Mouse (Mus musculus): ENCODE results near the gene Lypd6b. TPM values are rescaled to one million over a fixed set of nuclear protein-coding genes. Genes with fewer than 3 reads are reported as not detected.

The Lypd6b gene
- polyA plus RNA-seq, 1 experiment from 2014 or later: 12.5 TPM

DNA sequence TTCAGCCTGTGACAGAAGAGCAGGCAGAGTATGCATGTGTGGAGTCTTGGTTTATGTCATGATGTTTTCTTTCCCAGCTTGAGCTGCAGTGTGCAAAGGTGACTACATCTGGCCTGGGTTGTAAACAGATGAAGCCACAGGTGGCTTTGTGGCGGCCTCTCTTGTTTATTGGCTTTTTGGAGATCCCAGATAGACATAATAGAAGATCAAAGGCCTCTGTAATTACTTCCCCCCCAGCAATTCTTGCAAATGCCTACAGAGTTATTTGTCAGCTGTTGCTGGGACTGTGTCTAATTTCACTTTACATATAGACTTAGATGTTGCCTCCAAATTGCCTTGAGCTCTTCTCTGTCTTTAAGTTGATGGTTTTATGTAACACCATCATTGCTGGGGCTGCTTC lies 38.1 kb downstream of the Lypd6b start:
- H3K27me3 ChIP-seq: no peaks in the 10 kb centered on the region
- no peaks in the 10 kb centered on the region for H3K36me3 ChIP-seq
- H3K9ac ChIP-seq: no peak overlapping the region
- WGBS: 14% methylated on average over 1 of the region's 1 CpGs
- 0 out of 2 replicates have a peak, but pooled peaks cover 3% of the 10 kb centered on the region for H3K4me1 ChIP-seq
- no peak overlapping the region for H3K4me3 ChIP-seq (replicated peaks)
- H3K27ac ChIP-seq (replicated peaks): no peak overlapping the region
- no peak overlapping the region for H3K4me2 ChIP-seq (replicated peaks)
- no peaks in the 10 kb centered on the region for H3K9me3 ChIP-seq (replicated peaks)
- no peak for ATAC-seq (ENCODE audit: insufficient number of reproducible peaks, low FRiP score, low TSS enrichment, low read depth)

DNA sequence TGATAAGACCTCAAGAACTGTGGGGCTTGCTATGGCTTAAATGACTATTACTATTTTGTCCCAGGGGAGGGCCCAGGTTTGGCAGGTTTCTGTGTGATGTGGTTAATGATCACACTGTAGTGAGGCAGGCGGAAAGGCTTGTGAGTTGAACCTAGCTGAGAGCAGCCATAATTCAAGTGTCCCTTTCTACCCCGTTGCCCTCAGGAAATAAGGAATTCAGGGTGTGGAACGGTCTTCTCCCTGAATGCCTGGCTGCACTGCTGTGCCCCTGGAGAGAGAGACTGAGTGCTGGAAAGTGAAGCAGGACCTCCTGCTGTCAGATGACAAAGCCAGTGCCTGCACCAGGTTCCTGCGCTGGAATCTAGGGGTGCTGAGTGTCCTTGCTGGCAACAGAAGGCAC lies 40.3 kb downstream of the Lypd6b start:
- Histone ChIP-seq H3K4me1 (0 out of 2 replicates have a peak, but pooled peaks cover 3% of the 10 kb centered on the region), H3K9ac (no peak overlapping the region), H3K4me3 (replicated peaks) (no peak overlapping the region), H3K27ac (replicated peaks) (no peak overlapping the region), H3K36me3 (no peaks in the 10 kb centered on the region), H3K27me3 (no peaks in the 10 kb centered on the region), H3K4me2 (replicated peaks) (no peak overlapping the region), H3K9me3 (replicated peaks) (no peaks in the 10 kb centered on the region)
- no peak for ATAC-seq (ENCODE audit: insufficient number of reproducible peaks, low FRiP score, low TSS enrichment, low read depth)
- WGBS: 49% methylated on average over 4 of the region's 4 CpGs

DNA sequence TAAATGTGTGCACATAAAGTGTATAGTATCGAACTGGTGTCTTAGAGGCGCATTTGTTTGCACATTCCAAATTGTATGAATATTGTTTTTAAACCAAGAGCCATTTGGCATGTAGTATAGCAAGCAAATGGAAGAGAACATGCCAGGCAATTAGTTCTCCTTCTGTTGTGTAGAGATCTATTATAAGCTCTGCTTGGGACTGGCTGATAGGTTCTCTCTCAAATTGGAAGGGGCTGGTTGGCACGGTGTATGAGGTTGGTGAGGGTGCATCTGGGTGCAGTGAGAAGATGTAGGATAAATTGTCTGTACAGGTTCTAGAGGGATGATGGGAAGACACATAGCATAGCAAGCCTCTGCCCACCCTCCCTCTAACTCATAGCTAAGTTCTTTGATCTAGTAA lies 42.9 kb downstream of the Lypd6b start:
- Histone ChIP-seq H3K36me3 (no peaks in the 10 kb centered on the region), H3K9me3 (replicated peaks) (no peaks in the 10 kb centered on the region), H3K27ac (replicated peaks) (no peak overlapping the region), H3K4me3 (replicated peaks) (no peak overlapping the region), H3K9ac (no peak overlapping the region), H3K4me1 (0 out of 2 replicates have a peak, but pooled peaks cover 3% of the 10 kb centered on the region), H3K27me3 (no peaks in the 10 kb centered on the region), H3K4me2 (replicated peaks) (no peak overlapping the region)
- WGBS: 83% methylated on average over 3 of the region's 3 CpGs
- no peak for ATAC-seq (ENCODE audit: insufficient number of reproducible peaks, low FRiP score, low TSS enrichment, low read depth)

DNA sequence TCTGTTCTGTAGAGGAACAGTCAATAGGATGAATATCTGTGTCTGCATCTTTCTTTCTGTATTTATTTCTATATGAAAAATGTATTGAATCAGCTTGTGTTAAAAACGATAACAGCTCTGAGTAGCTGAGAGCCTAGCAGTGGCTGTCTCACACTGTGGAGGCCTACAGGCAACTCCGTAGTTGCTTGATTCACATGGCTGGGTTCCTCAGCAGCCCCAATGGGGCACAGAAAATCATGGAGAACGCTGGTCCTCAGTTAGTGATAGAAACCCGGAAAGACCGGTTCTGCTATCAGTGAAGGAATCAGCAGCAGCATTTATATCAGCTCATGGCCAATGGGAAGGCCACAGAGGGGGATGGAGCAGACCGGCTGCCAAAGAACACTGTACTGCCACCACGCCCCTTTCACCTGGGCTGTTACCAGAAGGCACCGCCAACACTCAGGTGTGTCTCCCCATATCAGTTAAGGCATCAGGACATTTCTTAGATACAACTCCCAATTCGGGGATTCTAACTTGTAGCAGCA lies 44.9 kb downstream of the Lypd6b start:
- H3K4me3 ChIP-seq (replicated peaks): no peak overlapping the region
- no peak overlapping the region for H3K9ac ChIP-seq
- no peaks in the 10 kb centered on the region for H3K36me3 ChIP-seq
- peaks cover 2% of the 10 kb centered on the region; the same call in 1 of the 2 replicates for H3K4me1 ChIP-seq
- H3K9me3 ChIP-seq (replicated peaks): no peaks in the 10 kb centered on the region
- WGBS: 65% methylated on average over 9 of the region's 9 CpGs
- H3K4me2 ChIP-seq (replicated peaks): no peak overlapping the region
- ATAC-seq (ENCODE audit: insufficient number of reproducible peaks, low FRiP score, low TSS enrichment, low read depth): no peak
- H3K27ac ChIP-seq (replicated peaks): no peak overlapping the region
- H3K27me3 ChIP-seq: no peaks in the 10 kb centered on the region

DNA sequence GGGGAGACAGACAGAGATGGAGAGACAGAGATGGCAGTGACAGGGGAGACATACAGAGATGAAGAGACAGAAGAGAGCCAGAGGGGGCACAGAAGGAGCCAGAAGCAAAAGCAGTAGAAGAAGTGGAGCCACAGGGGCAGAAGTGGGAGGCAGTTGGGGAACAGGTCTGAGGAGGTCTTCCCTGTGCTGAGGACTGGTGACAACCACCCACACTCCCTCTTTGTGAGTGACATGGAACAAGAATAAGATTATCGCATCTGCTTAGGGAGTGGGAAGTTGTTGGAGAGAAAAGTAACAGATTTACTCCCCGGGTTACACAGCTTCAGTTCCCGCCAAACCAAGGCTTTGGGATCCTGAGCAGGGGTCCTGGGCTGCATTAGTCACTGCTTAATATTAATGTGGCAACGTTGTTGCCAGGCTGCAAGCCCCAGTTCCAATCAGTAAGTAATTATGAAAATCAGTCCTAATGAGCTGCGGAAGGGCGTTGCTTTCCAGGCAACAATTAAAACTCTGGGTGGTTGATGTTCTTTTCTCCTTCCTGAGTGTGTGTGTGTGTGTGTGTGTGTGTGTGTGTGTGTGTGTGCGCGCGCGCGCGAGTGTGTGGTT lies 50.1 kb downstream of the Lypd6b start:
- Histone ChIP-seq H3K9me3 (replicated peaks) (no peaks in the 10 kb centered on the region), H3K27me3 (no peaks in the 10 kb centered on the region), H3K4me2 (replicated peaks) (peak overlapping the region; percentile 22; the same call in 1 of the 2 replicates), H3K4me1 (peaks cover 11% of the 10 kb centered on the region; the same call in 1 of the 2 replicates), H3K9ac (no peak overlapping the region), H3K4me3 (replicated peaks) (no peak overlapping the region), H3K27ac (replicated peaks) (no peak overlapping the region), H3K36me3 (no peaks in the 10 kb centered on the region)
- ATAC-seq (ENCODE audit: insufficient number of reproducible peaks, low FRiP score, low TSS enrichment, low read depth): no peak
- WGBS: 40% methylated on average over 12 of the region's 12 CpGs

DNA sequence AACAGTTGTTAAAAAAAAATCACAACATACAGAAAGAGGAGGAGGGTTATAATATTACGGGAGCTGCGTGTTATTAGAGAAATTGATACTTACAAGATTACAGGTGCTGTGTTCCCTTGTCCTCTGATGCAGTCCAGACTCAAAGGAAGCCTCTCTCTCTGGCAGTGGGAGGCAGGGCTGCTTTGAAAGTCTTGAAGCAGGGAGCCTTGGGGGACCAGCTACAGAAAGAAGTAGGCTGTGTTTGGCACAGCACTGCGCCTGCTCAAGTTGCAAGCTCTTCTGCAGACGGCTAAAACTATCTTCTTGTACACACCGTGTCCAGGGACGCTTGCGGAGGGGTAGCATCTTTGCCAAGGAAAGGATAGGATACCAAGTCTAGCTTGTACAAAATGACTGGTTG lies 51.1 kb downstream of the Lypd6b start:
- H3K36me3 ChIP-seq: no peaks in the 10 kb centered on the region
- H3K9me3 ChIP-seq (replicated peaks): no peaks in the 10 kb centered on the region
- H3K4me1 ChIP-seq: peaks cover 11% of the 10 kb centered on the region; the same call in 1 of the 2 replicates
- no peak overlapping the region for H3K4me3 ChIP-seq (replicated peaks)
- no peak overlapping the region for H3K9ac ChIP-seq
- H3K27ac ChIP-seq (replicated peaks): no peak overlapping the region
- 21% methylated on average over 7 of the region's 7 CpGs for whole genome bisulfite sequencing
- ATAC-seq (ENCODE audit: insufficient number of reproducible peaks, low FRiP score, low TSS enrichment, low read depth): no peak
- no peak overlapping the region for H3K4me2 ChIP-seq (replicated peaks)
- no peaks in the 10 kb centered on the region for H3K27me3 ChIP-seq

DNA sequence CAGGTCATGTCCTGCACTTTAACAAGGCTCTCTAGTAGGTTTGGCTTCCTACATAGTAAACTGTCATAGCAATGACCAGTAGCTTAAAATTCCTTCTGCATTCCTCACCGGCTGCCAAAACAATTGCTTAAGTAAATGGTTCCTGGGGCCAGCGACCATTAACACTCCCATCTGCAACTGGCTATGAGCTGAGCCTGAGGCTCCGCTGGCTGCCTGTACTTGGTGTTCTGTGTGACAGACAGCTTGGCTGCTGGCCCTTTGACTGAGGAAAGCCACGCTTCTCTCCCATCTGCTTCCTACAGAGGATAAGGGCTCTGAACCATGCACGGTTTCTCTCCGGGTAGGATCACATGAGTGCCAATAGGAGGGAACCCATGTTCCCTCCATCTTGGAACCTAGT lies 53.1 kb downstream of the Lypd6b start:
- Histone ChIP-seq H3K4me2 (replicated peaks) (no peak overlapping the region), H3K4me3 (replicated peaks) (no peak overlapping the region), H3K4me1 (peaks cover 15% of the 10 kb centered on the region; the same call in 1 of the 2 replicates), H3K27me3 (no peaks in the 10 kb centered on the region), H3K9me3 (replicated peaks) (no peaks in the 10 kb centered on the region), H3K36me3 (no peaks in the 10 kb centered on the region), H3K27ac (replicated peaks) (no peak overlapping the region), H3K9ac (no peak overlapping the region)
- 39% methylated on average over 6 of the region's 6 CpGs for WGBS
- ATAC-seq (ENCODE audit: insufficient number of reproducible peaks, low FRiP score, low TSS enrichment, low read depth): no peak

DNA sequence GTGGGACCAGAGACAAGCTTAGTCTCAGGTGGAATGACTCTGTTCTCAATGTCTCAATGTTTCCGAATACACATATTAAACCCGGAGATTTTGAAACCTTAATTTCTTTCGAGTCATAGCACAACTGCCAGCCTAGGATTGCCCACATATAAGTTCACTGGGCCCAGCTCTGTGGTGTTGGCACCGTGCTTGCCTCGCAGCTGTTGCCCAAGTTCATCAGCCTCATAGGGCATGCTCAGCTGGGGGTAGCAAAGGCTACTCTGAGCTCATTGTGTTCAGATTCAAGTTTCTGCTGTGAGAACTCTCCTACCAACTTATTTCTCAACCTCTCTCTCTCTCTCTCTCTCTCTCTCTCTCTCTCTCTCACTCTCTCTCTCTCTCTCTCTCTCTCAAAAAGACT lies 53.6 kb downstream of the Lypd6b start:
- no peak overlapping the region for H3K4me2 ChIP-seq (replicated peaks)
- H3K9me3 ChIP-seq (replicated peaks): no peaks in the 10 kb centered on the region
- no peak for ATAC-seq (ENCODE audit: insufficient number of reproducible peaks, low FRiP score, low TSS enrichment, low read depth)
- 91% methylated on average over 5 of the region's 5 CpGs for WGBS
- no peaks in the 10 kb centered on the region for H3K27me3 ChIP-seq
- H3K4me1 ChIP-seq: peaks cover 15% of the 10 kb centered on the region; the same call in 1 of the 2 replicates
- no peak overlapping the region for H3K4me3 ChIP-seq (replicated peaks)
- no peak overlapping the region for H3K27ac ChIP-seq (replicated peaks)
- H3K36me3 ChIP-seq: no peaks in the 10 kb centered on the region
- H3K9ac ChIP-seq: no peak overlapping the region

DNA sequence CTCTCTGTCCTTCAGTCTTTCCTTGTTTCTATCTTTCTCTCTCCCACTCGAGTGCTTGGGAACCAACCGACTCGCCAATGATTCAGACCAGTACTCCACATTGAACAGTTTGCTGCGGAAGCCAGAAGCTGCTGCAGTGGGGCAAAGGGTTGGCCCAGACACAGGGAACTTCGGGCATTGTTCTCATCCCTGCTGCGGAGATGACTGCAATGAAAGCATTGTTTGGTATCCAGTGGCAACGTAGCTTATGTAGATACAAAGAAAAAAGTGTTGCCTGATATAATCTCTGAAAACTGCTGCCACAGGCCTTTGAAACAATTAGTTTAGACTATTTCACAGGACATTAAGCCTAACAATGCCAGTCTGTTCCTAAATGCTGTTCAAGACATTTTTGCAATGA lies 57.6 kb downstream of the Lypd6b start:
- Histone ChIP-seq H3K9ac (no peak overlapping the region), H3K4me2 (replicated peaks) (no peak overlapping the region), H3K36me3 (no peaks in the 10 kb centered on the region), H3K4me3 (replicated peaks) (no peak overlapping the region), H3K27ac (replicated peaks) (no peak overlapping the region), H3K27me3 (no peaks in the 10 kb centered on the region), H3K4me1 (peaks cover 4% of the 10 kb centered on the region; the same call in 1 of the 2 replicates), H3K9me3 (replicated peaks) (no peaks in the 10 kb centered on the region)
- ATAC-seq (ENCODE audit: insufficient number of reproducible peaks, low FRiP score, low TSS enrichment, low read depth): no peak
- 51% methylated on average over 7 of the region's 7 CpGs for WGBS

DNA sequence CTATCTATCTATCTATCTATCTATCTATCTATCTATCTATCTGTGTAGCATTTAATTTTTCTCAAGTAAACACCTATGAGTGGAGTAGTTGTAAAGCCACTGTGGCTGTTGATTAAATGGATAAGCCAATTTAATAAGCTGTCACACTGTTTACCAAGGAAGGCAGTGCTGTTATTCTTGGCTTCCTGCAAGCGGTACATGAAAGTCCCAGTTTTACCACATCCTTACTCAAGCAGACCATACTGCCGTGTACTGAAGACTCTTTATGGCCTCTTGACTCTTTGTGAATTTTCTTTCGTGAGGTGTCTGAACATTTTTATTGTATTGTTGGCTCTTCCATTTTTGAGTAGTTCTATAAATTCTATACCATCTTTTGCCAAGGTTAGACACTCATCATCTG lies 58.6 kb downstream of the Lypd6b start:
- Histone ChIP-seq H3K9ac (no peak overlapping the region), H3K4me1 (0 out of 2 replicates have a peak, but pooled peaks cover 4% of the 10 kb centered on the region), H3K27ac (replicated peaks) (no peak overlapping the region), H3K4me3 (replicated peaks) (no peak overlapping the region), H3K27me3 (no peaks in the 10 kb centered on the region), H3K36me3 (no peaks in the 10 kb centered on the region), H3K4me2 (replicated peaks) (no peak overlapping the region), H3K9me3 (replicated peaks) (no peaks in the 10 kb centered on the region)
- WGBS: 70% methylated on average over 3 of the region's 3 CpGs
- no peak for ATAC-seq (ENCODE audit: insufficient number of reproducible peaks, low FRiP score, low TSS enrichment, low read depth)

DNA sequence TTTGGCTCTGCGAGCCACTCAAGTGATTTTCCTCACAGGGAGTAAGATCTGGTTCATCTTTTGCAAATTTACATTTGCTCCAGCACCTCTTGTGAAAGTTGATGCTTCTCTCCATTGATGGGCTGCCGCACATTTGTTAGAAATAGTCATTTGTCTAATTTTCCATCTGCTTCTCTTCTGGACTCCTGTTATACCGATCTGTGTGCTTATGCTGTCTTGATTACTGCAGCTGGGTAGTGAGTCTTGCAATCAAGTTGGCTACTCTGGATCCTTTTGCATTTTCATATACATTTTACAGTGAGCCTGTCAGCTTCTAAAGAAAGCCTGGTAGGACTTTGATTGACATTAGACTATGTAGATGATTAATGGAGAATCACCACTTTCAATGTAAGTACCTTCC lies 59.4 kb downstream of the Lypd6b start:
- no peak overlapping the region for H3K9ac ChIP-seq
- no peak for ATAC-seq (ENCODE audit: insufficient number of reproducible peaks, low FRiP score, low TSS enrichment, low read depth)
- 0 out of 2 replicates have a peak, but pooled peaks cover 4% of the 10 kb centered on the region for H3K4me1 ChIP-seq
- WGBS: 74% methylated on average over 3 of the region's 3 CpGs
- no peaks in the 10 kb centered on the region for H3K9me3 ChIP-seq (replicated peaks)
- H3K4me3 ChIP-seq (replicated peaks): no peak overlapping the region
- H3K27me3 ChIP-seq: no peaks in the 10 kb centered on the region
- no peaks in the 10 kb centered on the region for H3K36me3 ChIP-seq
- no peak overlapping the region for H3K4me2 ChIP-seq (replicated peaks)
- H3K27ac ChIP-seq (replicated peaks): no peak overlapping the region

DNA sequence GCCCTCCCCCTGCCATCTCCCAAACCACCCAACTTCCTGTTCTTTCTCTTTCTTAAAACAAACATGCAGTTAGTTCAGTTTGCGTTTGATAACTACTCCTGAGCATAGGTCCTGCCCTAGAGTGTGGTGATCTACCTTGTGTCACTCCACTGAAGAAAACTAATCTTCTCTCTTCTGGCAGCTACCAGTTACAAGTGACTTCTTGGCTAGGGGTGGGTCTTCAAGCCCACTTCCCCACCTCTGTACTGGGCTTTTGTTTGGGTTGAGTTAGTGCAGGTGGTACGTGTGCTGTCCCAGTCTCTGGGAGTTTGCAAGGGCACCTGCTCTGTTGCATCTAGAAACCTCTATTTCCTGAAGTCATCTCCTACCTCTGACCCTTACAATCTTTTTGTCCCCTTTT lies 60.3 kb downstream of the Lypd6b start:
- no peak for ATAC-seq (ENCODE audit: insufficient number of reproducible peaks, low FRiP score, low TSS enrichment, low read depth)
- H3K9ac ChIP-seq: no peak overlapping the region
- H3K4me1 ChIP-seq: 0 out of 2 replicates have a peak, but pooled peaks cover 4% of the 10 kb centered on the region
- H3K27me3 ChIP-seq: no peaks in the 10 kb centered on the region
- H3K4me3 ChIP-seq (replicated peaks): no peak overlapping the region
- H3K9me3 ChIP-seq (replicated peaks): no peaks in the 10 kb centered on the region
- no peak overlapping the region for H3K4me2 ChIP-seq (replicated peaks)
- no peaks in the 10 kb centered on the region for H3K36me3 ChIP-seq
- WGBS: 70% methylated on average over 2 of the region's 2 CpGs
- no peak overlapping the region for H3K27ac ChIP-seq (replicated peaks)

All from embryonic facial prominence, embryonic 15.5 days (tissue).